Comparison of ENCODE assay signal across 10 mouse cellular contexts in genomic region chr1:153550814-153551213, GRCm38 (mm10). TPM values are rescaled to one million over a fixed set of nuclear protein-coding genes. Genes with fewer than 3 reads are reported as not detected.
DNase-seq lines count a peak whose midpoint lies in the region; ATAC-seq and TF ChIP-seq lines count a peak whose summit lies in the region.
"Had no signal": no experiment of that assay in that cellular context is flagged by ENCODE, and none has a peak within 500 bp of the region (broad histone marks: within the 10 kb centered on the region; RNA-seq: fewer than 3 reads in every experiment).

No protein-coding gene starts in this region.

- H3K4me2 ChIP-seq in stomach, embryonic 16.5 days (ENCODE audit: low read depth, low read length), result no peak overlapping the region
- H3K4me2 ChIP-seq: heart, embryonic 15.5 days; neural tube, embryonic 12.5 days had no signal

- no peak overlapping the region for H3K4me3 ChIP-seq in ES-Bruce4 (ENCODE audit: low read depth, low read length)
- no peak overlapping the region for H3K4me3 ChIP-seq in stomach, embryonic 16.5 days (replicated peaks; ENCODE audit: low read length)
- H3K4me3 ChIP-seq: heart, embryonic 15.5 days; neural tube, embryonic 12.5 days had no signal

- H3K9me3 ChIP-seq in ES-Bruce4 (replicated peaks; ENCODE audit: control insufficient read depth, insufficient read depth, low read length, poor library complexity, severe bottlenecking), result no peaks in the 10 kb centered on the region
- H3K9me3 ChIP-seq in stomach, embryonic 16.5 days (replicated peaks; ENCODE audit: control insufficient read depth, low read length), result no peaks in the 10 kb centered on the region
- H3K9me3 ChIP-seq: heart, embryonic 15.5 days; neural tube, embryonic 12.5 days had no signal

- WGBS in stomach, embryonic 16.5 days, result 24% methylated on average over 3 of the region's 3 CpGs

- DNase-seq in heart, adult 8-10 months (ENCODE audit: low spot score), result peak; percentile 30
- no peak for DNase-seq in heart, adult 9 months (ENCODE audit: low spot score in 2 of 2)
- DNase-seq in c-Kit-positive CD71-positive TER-119-positive erythroid progenitor cells, embryonic 14.5 days (ENCODE audit: low spot score), result peak; percentile 44
- DNase-seq in layer of hippocampus, adult 11-12 months (ENCODE audit: low spot score), result peak; percentile 61
- peak; percentile 36 for DNase-seq in lung, postnatal 25 days (ENCODE audit: low spot score)

- H3K4me1 ChIP-seq in ES-Bruce4 (ENCODE audit: control insufficient read depth, insufficient read depth, low read length), result no peaks in the 10 kb centered on the region
- no peaks in the 10 kb centered on the region for H3K4me1 ChIP-seq in stomach, embryonic 16.5 days (ENCODE audit: control insufficient read depth, insufficient read depth, low read length)
- H3K4me1 ChIP-seq: neural tube, embryonic 12.5 days had no signal

- peak; percentile 47; the same call in 1 of the 2 replicates for ATAC-seq in frontal cortex, adult (ENCODE audit: low TSS enrichment)
- ATAC-seq in stomach, embryonic 16.5 days (ENCODE audit: insufficient read depth, low FRiP score), result 0 out of 2 replicates have a peak, but pooled peaks have one; percentile 19

- H3K27me3 ChIP-seq in ES-Bruce4 (ENCODE audit: control insufficient read depth, insufficient read depth, low read length, poor library complexity, severe bottlenecking), result no peaks in the 10 kb centered on the region
- H3K27me3 ChIP-seq in stomach, embryonic 16.5 days (ENCODE audit: control insufficient read depth, insufficient read depth, low read length), result no peaks in the 10 kb centered on the region; the same call in 1 of the 2 replicates
- H3K27me3 ChIP-seq: heart, embryonic 15.5 days; neural tube, embryonic 12.5 days had no signal

- H3K27ac ChIP-seq in ES-Bruce4 (ENCODE audit: insufficient read depth, low read length), result no peak overlapping the region
- H3K27ac ChIP-seq in stomach, embryonic 16.5 days (ENCODE audit: low read length), result no peak overlapping the region
- H3K27ac ChIP-seq: heart, embryonic 15.5 days; neural tube, embryonic 12.5 days had no signal

- TF ChIP-seq EP300 in ES-Bruce4 (IDR thresholded peaks at IDR 0.05; ENCODE audit: insufficient read depth, low read depth, low read length), result no peak

- no peaks in the 10 kb centered on the region for H3K36me3 ChIP-seq in ES-Bruce4 (ENCODE audit: control insufficient read depth, insufficient read depth, low read length, poor library complexity, severe bottlenecking)
- no peaks in the 10 kb centered on the region for H3K36me3 ChIP-seq in stomach, embryonic 16.5 days (ENCODE audit: control insufficient read depth, insufficient read depth, low read length)
- H3K36me3 ChIP-seq: heart, embryonic 15.5 days; neural tube, embryonic 12.5 days had no signal

- no peak overlapping the region for H3K9ac ChIP-seq in ES-Bruce4 (ENCODE audit: low read depth, poor library complexity, severe bottlenecking)
- no peak overlapping the region for H3K9ac ChIP-seq in stomach, embryonic 16.5 days (ENCODE audit: low read length)
- H3K9ac ChIP-seq: heart, embryonic 15.5 days; neural tube, embryonic 12.5 days had no signal

- no peak for TF ChIP-seq POLR2A in ES-Bruce4 (IDR thresholded peaks at IDR 0.05; ENCODE audit: insufficient read depth, low read length)

- peak; percentile 11 for TF ChIP-seq CTCF in ES-Bruce4 (IDR thresholded peaks at IDR 0.05; ENCODE audit: low read depth, low read length)

RNA-seq across cellular contexts. Expression of gene Npl, which starts 1.0 kb away (rescaled TPM):
- total RNA-seq in heart, adult 8-10 months (2022), result 1 to 10 TPM; 1.3 to 1.8 (median 1.8) TPM
- polyA plus RNA-seq in ES-Bruce4 (2011; ENCODE audit: insufficient read depth, insufficient read length, low read depth, missing spikeins), result 9.2 and 10.0 TPM in 2 replicates
- polyA plus RNA-seq in stomach, embryonic 16.5 days (2015; fragmentation: Nextera tagmentation; extraction: Ambion mirVana), result 22.6 and 27.9 TPM in 2 replicates

Comparison
In these comparisons a context has a peak if more than half of its experiments do, and no peak if none do; other contexts are left out.
1. DNase-seq: peak in heart, adult 8-10 months (single experiment), c-Kit-positive CD71-positive TER-119-positive erythroid progenitor cells, embryonic 14.5 days (single experiment), layer of hippocampus, adult 11-12 months (single experiment) and lung, postnatal 25 days (single experiment); none in heart, adult 9 months (0 of 2).